Mouse (Mus musculus) testis, adult 2 months (tissue): ENCODE measurements around the gene Tamm41.

ENCODE experiments used
- CTCF ChIP-seq: fragments of 200-500 bp; IDR thresholded peaks from 2 replicates; pipeline ENCODE4 v1.5.1; 2012; ENCODE audit warnings: low read depth, mild to moderate bottlenecking, inconsistent platforms, low read length, moderate library complexity; ENCODE audit not compliant: control insufficient read depth, insufficient read depth, insufficient replicate concordance
- POLR2A ChIP-seq: fragments of 200-500 bp; IDR thresholded peaks from 2 replicates; pipeline ENCODE4 v1.6.1; 2012; ENCODE audit warnings: low read depth, mild to moderate bottlenecking, inconsistent platforms, low read length, moderate library complexity; ENCODE audit not compliant: control insufficient read depth

GRCm38 (mm10) chr6:114988619-114988980, 49.1 kb downstream of the Tamm41 start:
- no peak for TF ChIP-seq CTCF
- no peak for TF ChIP-seq POLR2A
